Mouse (Mus musculus) ES-Bruce4 (cell line): ENCODE data around the gene Prdm12.
A peak's percentile ranks its signal among the peaks of the same experiment; 100 is the strongest.

Experiments used
- CTCF ChIP-seq: IDR thresholded peaks from one replicate; pipeline ENCODE4 v1.8.1; 2011; ENCODE audit warnings: low read depth, low read length
- EP300 ChIP-seq: IDR thresholded peaks from 2 replicates; pipeline ENCODE4 v1.6.1; 2011; ENCODE audit warnings: low read depth, low read length; ENCODE audit not compliant: insufficient read depth

DNA sequence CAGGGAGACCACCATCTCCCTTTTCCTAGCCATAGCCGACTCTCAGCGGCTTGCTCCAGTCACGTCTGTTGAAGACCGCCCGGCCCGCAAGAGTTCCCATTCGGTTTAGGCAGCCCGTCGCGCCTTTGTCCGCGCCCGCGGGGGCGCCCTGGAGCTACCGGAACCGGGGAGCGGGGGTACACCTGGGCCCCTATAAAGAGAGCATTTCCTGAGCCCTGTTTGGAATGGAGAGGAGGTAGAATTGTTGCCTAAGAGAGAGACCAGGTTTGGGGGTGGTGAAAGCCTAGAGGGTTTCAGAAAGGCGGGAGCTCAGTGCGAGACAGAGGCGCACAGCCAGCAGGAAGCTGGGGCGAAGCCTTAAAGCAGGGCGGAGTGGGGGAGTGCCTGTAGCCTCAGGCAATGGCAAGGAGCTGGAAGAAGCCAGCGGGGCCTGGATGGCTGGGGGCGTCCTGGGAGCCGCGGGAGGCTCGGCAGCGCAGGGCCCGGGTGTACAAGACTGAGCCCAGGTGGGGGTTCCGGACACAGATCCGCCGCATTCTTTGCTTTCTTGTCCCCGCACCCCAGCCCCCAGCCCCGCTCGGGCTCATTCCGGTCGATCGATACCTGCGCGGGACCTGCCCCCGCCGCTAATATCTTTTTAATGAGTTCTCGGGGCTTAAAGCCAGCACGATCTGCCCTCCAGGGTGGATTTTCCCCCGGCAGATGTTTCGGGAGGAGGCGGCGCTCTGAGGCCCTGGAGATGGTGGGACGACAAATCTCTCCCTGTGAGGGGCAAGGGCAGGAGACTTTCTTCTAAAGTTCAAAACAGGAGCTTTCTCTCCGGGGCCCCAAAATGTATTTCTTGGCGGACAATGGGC is 4.3 kb upstream of the Prdm12 start:
- TF ChIP-seq CTCF (no peak), EP300 (0 out of 2 replicates have a peak, but pooled peaks have one; percentile 53)
